Mouse (Mus musculus): ENCODE data around the gene Hid1.

DNA sequence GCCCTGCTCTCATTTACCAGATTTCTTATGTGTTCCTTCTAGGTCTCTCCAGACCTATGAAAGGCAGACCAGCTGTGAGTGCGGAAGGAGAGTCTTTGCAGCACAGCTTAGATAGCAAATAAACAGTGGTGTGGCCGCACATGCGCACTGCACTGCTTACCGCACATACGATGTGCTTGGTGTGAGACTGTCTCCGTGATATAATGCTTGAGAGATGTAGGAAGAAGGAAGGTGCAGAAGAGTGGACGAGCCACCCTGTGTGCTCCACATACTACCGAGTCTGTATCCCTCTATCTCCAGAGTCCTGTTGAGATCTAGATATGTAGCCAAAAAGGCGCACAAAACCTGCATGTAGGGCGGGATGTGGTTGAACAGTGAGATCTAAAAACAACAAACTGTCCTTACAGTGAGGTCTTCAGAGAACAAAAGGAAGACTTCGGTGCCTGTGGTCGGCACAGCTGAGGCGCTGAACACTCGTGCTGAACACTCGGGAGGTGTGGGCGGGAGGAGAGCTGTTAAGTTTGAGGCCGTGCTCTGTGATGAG lies 39.4 kb upstream of the Hid1 start:
- TF ChIP-seq CTCF (IDR thresholded peaks at IDR 0.05; ENCODE audit: borderline replicate concordance, insufficient read depth, low read depth, low read length) (no peak), POLR2A (IDR thresholded peaks at IDR 0.05; ENCODE audit: borderline replicate concordance, insufficient read depth, low read length) (no peak)
